Mouse (Mus musculus): ENCODE data around the gene Kcnn1. TPM values are rescaled to one million over a fixed set of nuclear protein-coding genes. Genes with fewer than 3 reads are reported as not detected.
"Not testable (repeated sequence)": the region's sequence is repeated elsewhere in the genome, so short reads cannot be mapped to it uniquely, and the experiment has no call there.

Kcnn1 gene
- polyA plus RNA-seq, 1 experiment from 2014 or later, result 9.0 TPM

- H3K4me1 ChIP-seq (replicated peaks; ENCODE audit: control insufficient read depth, insufficient read depth, low read length), result peaks cover 12% of the 10 kb centered on the region
- not testable (repeated sequence) for DNase-seq (ENCODE audit: low spot score)
- 84% methylated on average over 23 of the region's 24 CpGs for WGBS
Measured at GRCm38 (mm10) chr8:70895571-70896259, 32.7 kb upstream of the Kcnn1 start.

GRCm38 (mm10) chr8:70894771-70895545, 31.9 kb upstream of the Kcnn1 start:
- Histone ChIP-seq H3K4me2 (ENCODE audit: low read depth, low read length, severe bottlenecking) (no peak overlapping the region), H3K4me3 (ENCODE audit: low read depth, low read length) (no peak overlapping the region), H3K27ac (ENCODE audit: low read depth, low read length) (no peak overlapping the region), H3K9me3 (ENCODE audit: control insufficient read depth, low read length) (no peaks in the 10 kb centered on the region), H3K27me3 (ENCODE audit: control insufficient read depth, insufficient read depth, low read length) (peaks cover 36% of the 10 kb centered on the region), H3K9ac (ENCODE audit: low read length) (no peak overlapping the region), H3K4me1 (replicated peaks; ENCODE audit: control insufficient read depth, insufficient read depth, low read length) (peaks cover 12% of the 10 kb centered on the region), H3K36me3 (ENCODE audit: control insufficient read depth, insufficient read depth, low read length) (peaks cover 7% of the 10 kb centered on the region)
- 91% methylated on average over 8 of the region's 8 CpGs for WGBS
- DNase-seq (ENCODE audit: low spot score), result peak; percentile 51
- no peak for ATAC-seq (replicated peaks; ENCODE audit: low FRiP score)

More at GRCm38 (mm10) chr8:70895571-70896259, 32.7 kb upstream of the Kcnn1 start:
- ATAC-seq (replicated peaks; ENCODE audit: low FRiP score); H3K36me3 ChIP-seq (ENCODE audit: control insufficient read depth, insufficient read depth, low read length); H3K9ac ChIP-seq (ENCODE audit: low read length); H3K27ac ChIP-seq (ENCODE audit: low read depth, low read length); H3K9me3 ChIP-seq (ENCODE audit: control insufficient read depth, low read length): not testable (repeated sequence)
- Histone ChIP-seq H3K4me3 (ENCODE audit: low read depth, low read length) (peak overlapping the region; percentile 71), H3K4me2 (ENCODE audit: low read depth, low read length, severe bottlenecking) (peak overlapping the region; percentile 84), H3K27me3 (ENCODE audit: control insufficient read depth, insufficient read depth, low read length) (peaks cover 28% of the 10 kb centered on the region)

- DNase-seq (ENCODE audit: low spot score) (no peak), ATAC-seq (replicated peaks; ENCODE audit: low FRiP score) (no peak)
- Histone ChIP-seq H3K4me3 (ENCODE audit: low read depth, low read length) (no peak overlapping the region), H3K27me3 (ENCODE audit: control insufficient read depth, insufficient read depth, low read length) (peaks cover 36% of the 10 kb centered on the region), H3K9ac (ENCODE audit: low read length) (no peak overlapping the region), H3K4me1 (replicated peaks; ENCODE audit: control insufficient read depth, insufficient read depth, low read length) (peaks cover 12% of the 10 kb centered on the region), H3K9me3 (ENCODE audit: control insufficient read depth, low read length) (no peaks in the 10 kb centered on the region), H3K27ac (ENCODE audit: low read depth, low read length) (no peak overlapping the region), H3K36me3 (ENCODE audit: control insufficient read depth, insufficient read depth, low read length) (peaks cover 7% of the 10 kb centered on the region), H3K4me2 (ENCODE audit: low read depth, low read length, severe bottlenecking) (no peak overlapping the region)
- WGBS, result 75% methylated on average over 2 of the region's 2 CpGs
Measured at GRCm38 (mm10) chr8:70894385-70894720, 31.3 kb upstream of the Kcnn1 start.

- ATAC-seq (replicated peaks; ENCODE audit: low FRiP score) (peak; percentile 31; the same call in 1 of the 2 replicates), DNase-seq (ENCODE audit: low spot score) (peak; percentile 93)
- Histone ChIP-seq H3K27me3 (ENCODE audit: control insufficient read depth, insufficient read depth, low read length) (peaks cover 36% of the 10 kb centered on the region), H3K9ac (ENCODE audit: low read length) (no peak overlapping the region), H3K36me3 (ENCODE audit: control insufficient read depth, insufficient read depth, low read length) (peaks cover 7% of the 10 kb centered on the region), H3K4me2 (ENCODE audit: low read depth, low read length, severe bottlenecking) (no peak overlapping the region), H3K4me3 (ENCODE audit: low read depth, low read length) (no peak overlapping the region), H3K4me1 (replicated peaks; ENCODE audit: control insufficient read depth, insufficient read depth, low read length) (peaks cover 12% of the 10 kb centered on the region), H3K9me3 (ENCODE audit: control insufficient read depth, low read length) (no peaks in the 10 kb centered on the region), H3K27ac (ENCODE audit: low read depth, low read length) (no peak overlapping the region)
- WGBS, result 31% methylated on average over 12 of the region's 12 CpGs
Measured at GRCm38 (mm10) chr8:70893656-70894384, 30.8 kb upstream of the Kcnn1 start.

GRCm38 (mm10) chr8:70892896-70893655, 30.0 kb upstream of the Kcnn1 start:
- ATAC-seq (replicated peaks; ENCODE audit: low FRiP score) (no peak), DNase-seq (ENCODE audit: low spot score) (peak; percentile 65)
- H3K27me3 ChIP-seq (ENCODE audit: control insufficient read depth, insufficient read depth, low read length), result peaks cover 36% of the 10 kb centered on the region
- no peaks in the 10 kb centered on the region for H3K9me3 ChIP-seq (ENCODE audit: control insufficient read depth, low read length)
- WGBS, result 31% methylated on average over 20 of the region's 20 CpGs
- no peak overlapping the region for H3K27ac ChIP-seq (ENCODE audit: low read depth, low read length)
- H3K4me3 ChIP-seq (ENCODE audit: low read depth, low read length), result peak overlapping the region; percentile 16; the same call in 1 of the 2 replicates
- peaks cover 9% of the 10 kb centered on the region for H3K4me1 ChIP-seq (replicated peaks; ENCODE audit: control insufficient read depth, insufficient read depth, low read length)
- H3K4me2 ChIP-seq (ENCODE audit: low read depth, low read length, severe bottlenecking), result peak overlapping the region; percentile 35; the same call in 1 of the 2 replicates
- no peak overlapping the region; the same call in 1 of the 2 replicates for H3K9ac ChIP-seq (ENCODE audit: low read length)
- peaks cover 7% of the 10 kb centered on the region for H3K36me3 ChIP-seq (ENCODE audit: control insufficient read depth, insufficient read depth, low read length)

GRCm38 (mm10) chr8:70892022-70892895, 29.2 kb upstream of the Kcnn1 start, which contains the start of gene Slc5a5:
TSS of gene Slc5a5 (minus strand) at chr8:70892757.
- DNase-seq (ENCODE audit: low spot score), result peak; percentile 69

GRCm38 (mm10) chr8:70891356-70891755, 28.3 kb upstream of the Kcnn1 start:
- H3K4me3 ChIP-seq (ENCODE audit: low read depth, low read length), result no peak overlapping the region
- no peak overlapping the region for H3K27ac ChIP-seq (ENCODE audit: low read depth, low read length)
- DNase-seq (ENCODE audit: low spot score) (peak; percentile 75), ATAC-seq (replicated peaks; ENCODE audit: low FRiP score) (no peak)
- H3K36me3 ChIP-seq (ENCODE audit: control insufficient read depth, insufficient read depth, low read length), result peaks cover 7% of the 10 kb centered on the region
- peaks cover 11% of the 10 kb centered on the region for H3K4me1 ChIP-seq (replicated peaks; ENCODE audit: control insufficient read depth, insufficient read depth, low read length)
- H3K9me3 ChIP-seq (ENCODE audit: control insufficient read depth, low read length), result no peaks in the 10 kb centered on the region
- H3K4me2 ChIP-seq (ENCODE audit: low read depth, low read length, severe bottlenecking), result no peak overlapping the region
- peaks cover 36% of the 10 kb centered on the region for H3K27me3 ChIP-seq (ENCODE audit: control insufficient read depth, insufficient read depth, low read length)
- no peak overlapping the region for H3K9ac ChIP-seq (ENCODE audit: low read length)
- WGBS, result 7% methylated on average over 21 of the region's 21 CpGs

More at GRCm38 (mm10) chr8:70892022-70892895, 29.2 kb upstream of the Kcnn1 start, which contains the start of gene Slc5a5:
- Histone ChIP-seq H3K4me3 (ENCODE audit: low read depth, low read length) (peak within 1 kb of the TSS; percentile 16; the same call in 1 of the 2 replicates), H3K4me1 (replicated peaks; ENCODE audit: control insufficient read depth, insufficient read depth, low read length) (peaks cover 11% of the 10 kb centered on the region), H3K27me3 (ENCODE audit: control insufficient read depth, insufficient read depth, low read length) (peaks cover 36% of the 10 kb centered on the region), H3K9me3 (ENCODE audit: control insufficient read depth, low read length) (no peaks in the 10 kb centered on the region), H3K36me3 (ENCODE audit: control insufficient read depth, insufficient read depth, low read length) (peaks cover 7% of the 10 kb centered on the region), H3K4me2 (ENCODE audit: low read depth, low read length, severe bottlenecking) (peak within 1 kb of the TSS; percentile 35; the same call in 1 of the 2 replicates), H3K27ac (ENCODE audit: low read depth, low read length) (no peak within 1 kb of the TSS), H3K9ac (ENCODE audit: low read length) (peak within 1 kb of the TSS; percentile 29)
- no peak for ATAC-seq (replicated peaks; ENCODE audit: low FRiP score)
- WGBS, result 3% methylated on average over 79 of the region's 80 CpGs

Data from forebrain, embryonic 11.5 days (tissue).